Mouse (Mus musculus) heart, embryonic 16.5 days (tissue): ENCODE measurements around the gene Asf1b. TPM values are rescaled to one million over a fixed set of nuclear protein-coding genes. Genes with fewer than 3 reads are reported as not detected.
"Not testable (repeated sequence)": the region's sequence is repeated elsewhere in the genome, so short reads cannot be mapped to it uniquely, and the experiment has no call there.

Experiments used
- ATAC-seq: fragments of 200-750 bp; cut with Nextera tagmentation; replicated peaks from 2 replicates; pipeline ENCODE4 v1.8.0; 2017; ENCODE audit warnings: moderate number of reproducible peaks; ENCODE audit not compliant: insufficient read depth, low FRiP score; ENCODE audit errors: extremely low read depth
- H3K27ac ChIP-seq: fragments of 300-500 bp; sonication (generic); 2 replicates; pipeline ENCODE4 v1.5.1; 2014; ENCODE audit warnings: mild to moderate bottlenecking, low read length, control low read depth, moderate library complexity
- H3K27me3 ChIP-seq: fragments of 300-500 bp; sonication (generic); 2 replicates; pipeline ENCODE4 v1.6.1; 2014; ENCODE audit warnings: low read length, mixed read lengths; ENCODE audit not compliant: control insufficient read depth, insufficient read depth
- H3K36me3 ChIP-seq: fragments of 300-500 bp; sonication (generic); 2 replicates; pipeline ENCODE4 v1.6.1; 2014; ENCODE audit not compliant: control insufficient read depth, insufficient read depth
- H3K4me1 ChIP-seq: fragments of 300-500 bp; sonication (generic); 2 replicates; pipeline ENCODE4 v1.6.1; 2014; ENCODE audit warnings: low read length, mixed read lengths; ENCODE audit not compliant: control insufficient read depth, insufficient read depth
- H3K4me2 ChIP-seq: fragments of 300-500 bp; sonication (generic); 2 replicates; pipeline ENCODE4 v1.6.1; 2014; ENCODE audit warnings: low read depth, mild to moderate bottlenecking, control low read depth, low read length
- H3K4me3 ChIP-seq: fragments of 300-500 bp; sonication (generic); 2 replicates; pipeline ENCODE4 v1.5.1; 2014; ENCODE audit warnings: mild to moderate bottlenecking, control low read depth, low read length
- H3K9ac ChIP-seq: fragments of 300-500 bp; sonication (generic); 2 replicates; pipeline ENCODE4 v1.6.1; 2014; ENCODE audit warnings: low read length, control low read depth
- H3K9me3 ChIP-seq: fragments of 300-500 bp; sonication (generic); replicated peaks from 2 replicates; pipeline ENCODE4 v1.6.1; 2016; ENCODE audit warnings: low read length; ENCODE audit not compliant: control insufficient read depth
- WGBS: fragments of 180-500 bp; shearing (Covaris S2); extraction: QIAGEN DNeasy Blood & Tissue Kit; methylation state at CpG from one replicate; pipeline ENCODE4 v1.1.7; 2014; 5-methylcytosine and 5-hydroxymethylcytosine counted together
- polyA plus RNA-seq: library from polyadenylated mRNA; unstranded; fragments of >200 nt; fragmentation: Nextera tagmentation; extraction: Ambion mirVana; gene quantifications from 2 replicates; pipeline ENCODE4 v1.2.1, GENCODE M21; 2015

Gene Asf1b
- polyA plus RNA-seq, 1 experiment from 2014 or later = 69.1 TPM

GRCm38 (mm10) chr8:83980250-83980649, 24.9 kb downstream of the Asf1b start:
- 57% methylated on average over 1 of the region's 1 CpGs for WGBS
- peak; percentile 96 for ATAC-seq
- Histone ChIP-seq H3K4me1 (peaks cover 42% of the 10 kb centered on the region), H3K36me3 (peaks cover 22% of the 10 kb centered on the region), H3K4me2 (peak overlapping the region; percentile 40; the same call in 1 of the 2 replicates), H3K27me3 (no peaks in the 10 kb centered on the region), H3K4me3 (no peak overlapping the region), H3K9me3 (no peaks in the 10 kb centered on the region), H3K9ac (peak overlapping the region; percentile 63), H3K27ac (peak overlapping the region; percentile 99)

DNA sequence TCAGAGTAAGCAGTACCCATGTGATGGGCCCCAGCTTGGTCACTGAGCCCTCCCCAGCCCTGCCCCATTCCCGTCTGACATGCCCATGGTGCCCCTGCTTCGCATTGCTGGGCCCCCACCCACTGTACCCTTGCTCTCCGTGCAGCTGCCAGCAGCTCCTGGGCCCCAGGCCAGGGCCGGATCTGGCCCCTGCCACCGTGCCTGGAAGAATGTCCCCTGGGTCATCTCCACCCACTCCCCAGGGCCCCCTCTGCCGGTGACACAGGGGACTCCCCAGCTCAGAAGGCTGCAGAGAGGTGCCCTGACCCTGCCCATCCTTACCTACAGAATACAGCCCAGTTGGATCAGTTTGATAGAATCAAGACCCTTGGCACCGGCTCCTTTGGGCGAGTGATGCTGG, 25.5 kb downstream of the Asf1b start:
- Histone ChIP-seq H3K9me3 (no peaks in the 10 kb centered on the region), H3K4me1 (peaks cover 42% of the 10 kb centered on the region), H3K36me3 (peaks cover 26% of the 10 kb centered on the region), H3K9ac (peak overlapping the region; percentile 47), H3K27ac (peak overlapping the region; percentile 99), H3K27me3 (no peaks in the 10 kb centered on the region), H3K4me3 (no peak overlapping the region), H3K4me2 (peak overlapping the region; percentile 32; the same call in 1 of the 2 replicates)
- peak; percentile 85 for ATAC-seq
- 56% methylated on average over 8 of the region's 8 CpGs for WGBS

DNA sequence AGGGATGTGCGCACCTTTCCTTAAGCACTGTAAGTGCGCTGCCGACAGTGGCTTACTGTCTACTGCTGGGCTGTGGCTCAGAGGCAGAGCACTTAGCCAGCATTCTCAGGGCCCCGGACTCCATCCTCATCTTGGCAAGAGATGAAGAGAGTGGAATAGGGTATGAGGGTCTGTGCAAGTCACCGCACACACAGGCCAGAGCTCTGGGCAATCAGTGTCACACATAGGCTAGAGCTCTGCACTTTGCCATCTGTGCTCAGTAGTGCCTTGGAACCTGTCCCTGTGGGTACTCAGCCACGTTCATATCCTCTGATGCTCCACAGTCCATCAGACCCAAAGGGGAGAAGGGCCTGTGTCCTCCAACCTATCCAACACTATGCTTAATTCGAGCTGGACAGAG, 26.2 kb downstream of the Asf1b start:
- Histone ChIP-seq H3K9me3 (no peaks in the 10 kb centered on the region), H3K4me1 (peaks cover 39% of the 10 kb centered on the region), H3K4me2 (no peak overlapping the region), H3K36me3 (peaks cover 33% of the 10 kb centered on the region), H3K4me3 (no peak overlapping the region), H3K9ac (no peak overlapping the region), H3K27me3 (no peaks in the 10 kb centered on the region), H3K27ac (peak overlapping the region; percentile 99; the same call in 1 of the 2 replicates)
- WGBS = 90% methylated on average over 7 of the region's 7 CpGs
- no peak for ATAC-seq

DNA sequence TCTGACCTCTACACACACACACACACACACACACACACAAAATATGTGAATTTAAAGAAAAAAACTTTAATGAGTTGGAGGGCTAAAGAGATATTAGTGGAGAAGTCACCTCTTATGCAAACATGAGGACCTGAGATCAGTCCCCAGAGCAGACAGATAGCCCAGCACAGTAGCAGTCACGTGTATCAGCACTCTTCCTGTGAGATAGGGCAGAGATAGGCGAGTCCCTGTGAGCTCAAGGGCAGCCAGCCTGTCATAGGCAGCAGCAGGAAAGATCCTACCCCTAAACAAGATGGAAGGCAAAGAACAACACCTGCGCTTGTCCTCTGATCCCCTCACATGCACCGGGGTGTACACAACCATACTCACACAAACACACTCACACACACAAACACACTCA, 27.1 kb downstream of the Asf1b start:
- no peak overlapping the region for H3K27ac ChIP-seq
- 65% methylated on average over 4 of the region's 4 CpGs for WGBS
- H3K36me3 ChIP-seq = peaks cover 40% of the 10 kb centered on the region

DNA sequence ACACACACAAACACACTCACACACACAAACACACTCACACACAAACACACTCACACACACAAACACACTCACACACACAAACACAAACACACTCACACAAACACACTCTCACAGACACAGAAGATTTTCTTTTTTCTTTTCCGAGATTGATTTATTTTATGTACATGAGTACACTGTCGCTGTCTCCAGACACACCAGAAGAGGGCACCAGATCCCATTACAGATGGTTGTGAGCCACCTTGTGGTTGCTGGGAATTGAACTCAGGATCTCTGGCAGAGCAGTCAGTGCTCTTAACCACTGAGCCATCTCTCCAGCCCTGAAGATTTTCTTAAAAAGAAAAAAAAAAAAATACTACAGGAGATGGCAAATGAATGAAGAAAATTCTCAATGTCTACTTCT, 27.9 kb downstream of the Asf1b start:
- not testable (repeated sequence) for H3K9ac ChIP-seq, H3K27me3 ChIP-seq, ATAC-seq, H3K4me3 ChIP-seq, H3K27ac ChIP-seq, H3K9me3 ChIP-seq, H3K4me2 ChIP-seq
- Histone ChIP-seq H3K36me3 (peaks cover 45% of the 10 kb centered on the region), H3K4me1 (peaks cover 23% of the 10 kb centered on the region)
- WGBS = 96% methylated on average over 2 of the region's 2 CpGs

More for the DNA sequence above, 27.1 kb downstream of the Asf1b start:
- H3K4me2 ChIP-seq = no peak overlapping the region
- peaks cover 31% of the 10 kb centered on the region for H3K4me1 ChIP-seq
- H3K27me3 ChIP-seq = no peaks in the 10 kb centered on the region
- no peaks in the 10 kb centered on the region for H3K9me3 ChIP-seq
- no peak overlapping the region for H3K9ac ChIP-seq
- no peak overlapping the region for H3K4me3 ChIP-seq
- no peak for ATAC-seq

GRCm38 (mm10) chr8:83989243-83989642, 33.9 kb downstream of the Asf1b start:
- H3K4me1 ChIP-seq = no peaks in the 10 kb centered on the region
- H3K27ac ChIP-seq = no peak overlapping the region
- H3K4me2 ChIP-seq = no peak overlapping the region
- H3K9me3 ChIP-seq = no peaks in the 10 kb centered on the region
- no peak overlapping the region for H3K4me3 ChIP-seq
- no peak overlapping the region for H3K9ac ChIP-seq
- H3K27me3 ChIP-seq = no peaks in the 10 kb centered on the region
- ATAC-seq = no peak
- peaks cover 71% of the 10 kb centered on the region for H3K36me3 ChIP-seq
- WGBS = 82% methylated on average over 7 of the region's 7 CpGs

- peaks cover 76% of the 10 kb centered on the region for H3K36me3 ChIP-seq
- ATAC-seq = no peak
- H3K4me1 ChIP-seq = no peaks in the 10 kb centered on the region
- H3K9me3 ChIP-seq = no peaks in the 10 kb centered on the region
- no peak overlapping the region for H3K9ac ChIP-seq
- H3K27ac ChIP-seq = no peak overlapping the region
- 94% methylated on average over 14 of the region's 14 CpGs for WGBS
- no peak overlapping the region for H3K4me2 ChIP-seq
- H3K4me3 ChIP-seq = no peak overlapping the region
- H3K27me3 ChIP-seq = no peaks in the 10 kb centered on the region
Observed at GRCm38 (mm10) chr8:83990170-83990569, 34.9 kb downstream of the Asf1b start.

GRCm38 (mm10) chr8:83992488-83992887, 37.2 kb downstream of the Asf1b start:
- peaks cover 7% of the 10 kb centered on the region for H3K4me1 ChIP-seq
- H3K4me2 ChIP-seq = no peak overlapping the region
- H3K4me3 ChIP-seq = no peak overlapping the region
- no peak overlapping the region for H3K27ac ChIP-seq
- H3K36me3 ChIP-seq = peaks cover 57% of the 10 kb centered on the region
- ATAC-seq = no peak
- WGBS = 73% methylated on average over 2 of the region's 2 CpGs
- H3K27me3 ChIP-seq = no peaks in the 10 kb centered on the region
- H3K9ac ChIP-seq = no peak overlapping the region
- no peaks in the 10 kb centered on the region for H3K9me3 ChIP-seq

- no peak for ATAC-seq
- 73% methylated on average over 3 of the region's 3 CpGs for WGBS
- Histone ChIP-seq H3K4me2 (no peak overlapping the region), H3K4me3 (no peak overlapping the region), H3K4me1 (peaks cover 13% of the 10 kb centered on the region), H3K27me3 (no peaks in the 10 kb centered on the region), H3K27ac (no peak overlapping the region), H3K36me3 (peaks cover 47% of the 10 kb centered on the region), H3K9me3 (no peaks in the 10 kb centered on the region), H3K9ac (no peak overlapping the region)
Observed at GRCm38 (mm10) chr8:83994030-83994429, 38.7 kb downstream of the Asf1b start.
